Mouse (Mus musculus): ENCODE data around the gene Trim62.

- TF ChIP-seq CTCF (IDR thresholded peaks at IDR 0.05; ENCODE audit: borderline replicate concordance, insufficient read depth, low read length) (no peak), POLR2A (IDR thresholded peaks at IDR 0.05; ENCODE audit: low read depth, low read length) (no peak)
These were observed 64.0 kb downstream of the Trim62 start for GRCm38 (mm10) chr4:128947326-128947933.
